Mouse (Mus musculus) myocyte (in vitro differentiated cells): ENCODE data around the gene Simc1. TPM values are rescaled to one million over a fixed set of nuclear protein-coding genes. Genes with fewer than 3 reads are reported as not detected.

Experiments
- H3K27me3 ChIP-seq: one replicate; pipeline ENCODE4 v1.6.1; 2011; ENCODE audit not compliant: control insufficient read depth, insufficient read depth, insufficient read length
- H3K36me3 ChIP-seq: one replicate; pipeline ENCODE4 v1.6.1; 2011; ENCODE audit not compliant: control insufficient read depth, insufficient read depth
- H3K4me2 ChIP-seq: one replicate; pipeline ENCODE4 v1.6.1; 2011; ENCODE audit warnings: low read depth, control low read depth
- H3K4me3 ChIP-seq: one replicate; pipeline ENCODE4 v1.5.1; 2011; ENCODE audit warnings: mild to moderate bottlenecking, control low read depth, moderate library complexity
- H3K79me2 ChIP-seq: one replicate; pipeline ENCODE4 v1.6.1; 2011; ENCODE audit not compliant: control insufficient read depth, insufficient read depth
- H3ac ChIP-seq: one replicate; pipeline ENCODE4 v1.6.1; 2011; ENCODE audit not compliant: control insufficient read depth, insufficient read length
- CEBPB ChIP-seq: IDR thresholded peaks from 2 replicates; pipeline ENCODE4 v1.6.1; 2011; ENCODE audit warnings: mild to moderate bottlenecking, moderate library complexity; ENCODE audit not compliant: poor library complexity, insufficient read depth, severe bottlenecking
- E2F4 ChIP-seq: IDR thresholded peaks from one replicate; pipeline ENCODE4 v1.6.1; 2011; ENCODE audit warnings: mild to moderate bottlenecking, control low read depth, moderate library complexity; ENCODE audit not compliant: insufficient read depth
- MAX ChIP-seq: IDR thresholded peaks from one replicate; pipeline ENCODE4 v1.6.1; 2011; ENCODE audit warnings: low read depth, mild to moderate bottlenecking, control low read depth
- MYOD1 ChIP-seq, 3 experiments: IDR thresholded peaks; one replicate each; pipeline ENCODE4 v1.6.1; 2011; ENCODE audit warnings: control low read depth in 2 of 3, low read depth in 2 of 3, mild to moderate bottlenecking in 2 of 3, moderate library complexity in 1 of 3; ENCODE audit not compliant: insufficient read length in 2 of 3, control insufficient read depth in 1 of 3
- MYOG ChIP-seq, 3 experiments: IDR thresholded peaks; one replicate each; pipeline ENCODE4 v1.6.1; 2011; ENCODE audit warnings: control low read depth in 2 of 3, low read depth in 2 of 3, mild to moderate bottlenecking in 2 of 3; ENCODE audit not compliant: insufficient read length in 2 of 3, control insufficient read depth in 1 of 3, insufficient read depth in 1 of 3
- POLR2A ChIP-seq: IDR thresholded peaks from one replicate; pipeline ENCODE4 v1.6.1; 2011; ENCODE audit warnings: low read depth, mild to moderate bottlenecking, control low read depth, moderate library complexity; ENCODE audit not compliant: insufficient read length
- POLR2AphosphoS2 ChIP-seq: IDR thresholded peaks from one replicate; pipeline ENCODE4 v1.6.1; 2011; ENCODE audit warnings: low read depth, control low read depth; ENCODE audit not compliant: insufficient read length
- REST ChIP-seq: IDR thresholded peaks from one replicate; pipeline ENCODE4 v1.6.1; 2011; ENCODE audit warnings: mild to moderate bottlenecking, control low read depth, moderate library complexity; ENCODE audit not compliant: insufficient read depth, insufficient read length
- SRF ChIP-seq: IDR thresholded peaks from one replicate; pipeline ENCODE4 v1.6.1; 2011; ENCODE audit warnings: low read depth; ENCODE audit not compliant: control insufficient read depth, insufficient read length
- TCF12 ChIP-seq: IDR thresholded peaks from one replicate; pipeline ENCODE4 v1.6.1; 2011; ENCODE audit warnings: mild to moderate bottlenecking, control low read depth; ENCODE audit not compliant: poor library complexity, insufficient read depth, severe bottlenecking
- TCF3 ChIP-seq: IDR thresholded peaks from one replicate; pipeline ENCODE4 v1.6.1; 2011; ENCODE audit warnings: low read depth, control low read depth; ENCODE audit not compliant: insufficient read length
- USF1 ChIP-seq: IDR thresholded peaks from one replicate; pipeline ENCODE4 v1.6.1; 2011; ENCODE audit warnings: low read depth, mild to moderate bottlenecking, control low read depth, moderate library complexity
- polyA plus RNA-seq: library from polyadenylated mRNA; unstranded; fragments of >200 nt; fragmentation: generic; extraction: Trizol; gene quantifications from one replicate; pipeline ENCODE4 v1.2.1, GENCODE M21; 2012; ENCODE audit warnings: missing spikeins

Gene Simc1
- 3.8 TPM for polyA plus RNA-seq

DNA sequence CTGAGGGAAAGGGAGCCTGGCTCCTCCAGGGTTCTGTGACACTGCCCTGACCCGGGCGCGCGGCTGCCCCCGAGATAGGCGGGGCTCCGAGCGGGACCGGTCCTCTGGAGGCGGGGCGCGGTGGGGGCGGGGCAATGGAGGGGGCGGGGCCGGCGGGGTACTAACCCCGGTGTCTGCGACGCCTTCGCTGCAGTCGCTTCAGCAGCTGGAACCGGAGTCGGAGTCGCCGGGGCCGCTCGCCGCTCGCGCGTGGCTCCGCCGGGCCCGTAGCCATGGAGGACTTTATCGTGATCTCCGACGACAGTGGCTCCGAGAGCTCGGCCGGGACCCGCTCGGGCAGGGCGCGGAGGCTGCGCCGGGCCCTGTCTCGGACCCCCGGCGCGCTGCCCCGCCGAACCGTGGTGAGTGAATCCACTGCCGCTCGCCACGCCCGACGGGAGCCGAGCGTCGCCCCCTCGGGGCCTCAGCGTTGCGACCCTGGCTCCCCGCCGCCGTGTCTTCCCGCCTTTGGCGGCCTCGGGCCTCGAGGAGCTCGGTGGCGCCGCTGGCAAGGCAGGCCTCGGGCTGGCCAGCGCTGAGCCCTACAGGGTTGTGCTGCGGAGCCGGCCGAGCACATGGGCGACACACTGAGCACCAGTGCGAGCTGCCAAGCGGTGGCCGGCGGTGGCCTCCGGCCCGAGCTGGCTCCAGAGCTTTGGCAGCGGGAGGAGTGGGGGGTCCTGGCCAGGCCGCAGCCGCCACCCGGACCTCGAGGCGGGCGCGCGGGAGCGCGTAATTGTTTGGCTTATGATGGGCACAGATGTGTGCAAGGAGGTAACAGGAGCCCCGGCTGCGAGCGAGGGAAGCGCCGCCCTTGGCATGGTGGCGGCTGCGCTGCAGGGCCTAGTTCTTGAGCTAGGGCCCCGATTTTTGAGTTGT, at the start of gene Simc1:
Gene Simc1 (plus strand): TSS at position 176 of the 918 bp plus-strand sequence.
- peaks cover 38% of the 10 kb centered on the region for H3K79me2 ChIP-seq
- H3K4me3 ChIP-seq: peak within 1 kb of the TSS; percentile 29
- H3K27me3 ChIP-seq: no peaks in the 10 kb centered on the region
- H3ac ChIP-seq: peak within 1 kb of the TSS; percentile 42
- TF ChIP-seq USF1 (no peak), POLR2A (peak; percentile 94), MYOD1 (IDR thresholded peaks at IDR 0.05; ENCODE audit: control insufficient read depth in 1 of 3, insufficient read length in 2 of 3, low read depth in 2 of 3) (peak in 1 of 3 experiments; percentile 23), POLR2AphosphoS2 (peak; percentile 94), MAX (no peak), MYOG (IDR thresholded peaks at IDR 0.05; ENCODE audit: control insufficient read depth in 1 of 3, insufficient read depth in 1 of 3, insufficient read length in 2 of 3, low read depth in 2 of 3) (no peak)
- H3K4me2 ChIP-seq: peak within 1 kb of the TSS; percentile 99
- no peaks in the 10 kb centered on the region for H3K36me3 ChIP-seq

DNA sequence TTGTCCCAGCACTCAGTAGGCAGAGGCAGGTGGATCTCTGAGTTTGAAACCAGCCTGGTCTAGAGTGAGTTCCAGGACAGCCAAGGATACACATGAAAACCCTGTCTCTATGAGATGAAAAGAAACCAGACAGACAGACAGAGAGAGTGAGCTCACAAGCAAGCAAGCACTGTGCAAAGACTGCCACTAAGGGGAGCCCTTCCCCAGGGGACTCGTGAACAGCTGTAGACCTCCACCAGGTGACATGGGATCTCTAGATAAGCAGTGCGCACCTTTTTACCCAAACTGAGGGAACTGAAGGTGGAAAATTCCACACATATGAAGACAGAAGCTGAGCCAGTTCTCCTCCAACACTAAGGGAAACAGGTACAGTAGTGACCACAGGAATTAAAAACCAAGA, 46.5 kb upstream of the Simc1 start:
- Histone ChIP-seq H3K4me3 (no peak overlapping the region), H3ac (no peak overlapping the region), H3K36me3 (peaks cover 13% of the 10 kb centered on the region), H3K79me2 (no peaks in the 10 kb centered on the region), H3K4me2 (no peak overlapping the region), H3K27me3 (no peaks in the 10 kb centered on the region)
- TF ChIP-seq MYOD1 (IDR thresholded peaks at IDR 0.05; ENCODE audit: control insufficient read depth in 1 of 3, insufficient read length in 2 of 3, low read depth in 2 of 3) (no peak), SRF (no peak), POLR2AphosphoS2 (no peak), E2F4 (no peak)

DNA sequence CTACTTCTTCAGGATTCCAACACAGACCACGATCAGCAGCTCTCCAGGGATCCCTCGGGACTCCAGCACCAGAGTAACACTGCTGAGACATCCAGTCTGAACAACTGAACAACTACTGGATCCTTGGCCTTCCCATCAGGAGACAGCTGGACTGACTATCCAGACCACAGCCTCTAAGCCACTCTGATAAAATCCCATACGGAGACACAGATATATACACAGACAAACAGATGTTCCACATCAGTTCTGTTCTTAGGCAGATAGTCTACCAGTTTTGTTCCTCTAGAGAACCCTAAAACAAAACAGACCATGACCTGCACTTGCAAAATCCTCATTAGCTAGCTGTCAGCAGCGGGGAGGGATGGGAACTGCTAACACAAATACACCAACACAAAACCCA, 44.3 kb upstream of the Simc1 start:
- Histone ChIP-seq H3K27me3 (no peaks in the 10 kb centered on the region), H3K4me3 (no peak overlapping the region), H3K79me2 (no peaks in the 10 kb centered on the region), H3ac (no peak overlapping the region), H3K36me3 (peaks cover 31% of the 10 kb centered on the region), H3K4me2 (no peak overlapping the region)
- TF ChIP-seq MYOD1 (IDR thresholded peaks at IDR 0.05; ENCODE audit: control insufficient read depth in 1 of 3, insufficient read length in 2 of 3, low read depth in 2 of 3): no peak
- no peak for TF ChIP-seq POLR2A
- TF ChIP-seq CEBPB: no peak
- no peak for TF ChIP-seq TCF3
- TF ChIP-seq USF1: no peak
- TF ChIP-seq E2F4: no peak
- TF ChIP-seq POLR2AphosphoS2: no peak
- TF ChIP-seq SRF: no peak
- TF ChIP-seq REST: no peak
- no peak for TF ChIP-seq MAX
- no peak for TF ChIP-seq MYOG (IDR thresholded peaks at IDR 0.05; ENCODE audit: control insufficient read depth in 1 of 3, insufficient read depth in 1 of 3, insufficient read length in 2 of 3, low read depth in 2 of 3)
- TF ChIP-seq TCF12: no peak

DNA sequence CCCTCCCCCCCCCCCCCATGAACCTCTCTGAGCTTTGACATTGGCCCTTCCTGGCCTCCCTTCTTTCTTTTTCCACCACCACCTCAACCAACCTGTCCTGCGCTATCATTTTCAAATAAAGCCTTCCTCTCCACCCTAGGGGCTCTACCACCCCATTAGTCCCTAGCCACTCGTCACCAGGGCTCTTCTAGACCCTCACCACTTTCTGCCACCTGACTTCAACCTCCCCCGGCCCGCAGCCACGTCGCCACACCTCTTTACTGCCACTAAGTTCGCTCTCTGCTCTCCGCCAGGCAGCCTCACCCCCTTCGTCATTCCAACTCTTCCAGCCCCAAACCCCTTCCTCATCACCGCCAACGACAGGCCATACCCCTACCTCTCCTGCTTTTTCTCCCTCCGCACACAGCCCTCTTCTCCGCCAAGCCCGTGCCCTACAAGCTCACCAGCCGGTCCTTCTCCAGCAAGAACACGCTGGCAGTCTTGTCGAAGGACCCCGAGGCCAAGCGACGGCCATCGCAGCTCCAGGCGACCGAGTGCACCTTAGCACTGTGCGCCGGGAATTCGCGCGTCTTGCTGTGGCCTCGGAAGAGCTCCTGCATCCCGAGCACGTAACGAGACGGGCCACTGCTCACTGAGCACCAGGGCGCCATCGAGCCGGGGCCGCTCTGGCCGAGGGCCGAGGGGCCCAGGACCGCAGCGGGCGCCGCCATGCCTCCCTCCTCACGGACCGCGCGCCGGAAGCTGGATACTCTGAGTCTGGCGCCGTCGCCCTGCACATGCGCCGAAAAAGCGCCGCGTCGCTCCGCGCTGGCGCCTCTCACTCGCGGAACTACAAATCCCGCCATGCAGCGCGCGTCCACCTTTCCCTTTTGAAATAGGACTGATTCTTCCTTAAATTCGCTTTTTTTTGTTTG, 35.2 kb upstream of the Simc1 start, which contains the start of gene Thoc3:
Gene Thoc3 (minus strand): TSS at position 752 of the 914 bp plus-strand sequence.
- Histone ChIP-seq H3ac (peak within 1 kb of the TSS; percentile 53), H3K36me3 (peaks cover 30% of the 10 kb centered on the region), H3K79me2 (peaks cover 25% of the 10 kb centered on the region), H3K27me3 (peaks cover under 1% of the 10 kb centered on the region), H3K4me2 (peak within 1 kb of the TSS; percentile 84), H3K4me3 (peak within 1 kb of the TSS; percentile 94)
- no peak for TF ChIP-seq REST
- peak; percentile 44 for TF ChIP-seq SRF
- TF ChIP-seq POLR2A: peak; percentile 94
- no peak for TF ChIP-seq CEBPB
- no peak for TF ChIP-seq MAX
- TF ChIP-seq POLR2AphosphoS2: peak; percentile 92
- peak; percentile 62 for TF ChIP-seq E2F4
